Mouse (Mus musculus) myocyte (in vitro differentiated cells): ENCODE measurements around the gene a. TPM values are rescaled to one million over a fixed set of nuclear protein-coding genes. Genes with fewer than 3 reads are reported as not detected.

Source experiments
- H3K27me3 ChIP-seq: one replicate; pipeline ENCODE4 v1.6.1; 2011; ENCODE audit not compliant: control insufficient read depth, insufficient read depth, insufficient read length
- H3K36me3 ChIP-seq: one replicate; pipeline ENCODE4 v1.6.1; 2011; ENCODE audit not compliant: control insufficient read depth, insufficient read depth
- H3K4me2 ChIP-seq: one replicate; pipeline ENCODE4 v1.6.1; 2011; ENCODE audit warnings: low read depth, control low read depth
- H3K4me3 ChIP-seq: one replicate; pipeline ENCODE4 v1.5.1; 2011; ENCODE audit warnings: mild to moderate bottlenecking, control low read depth, moderate library complexity
- H3K79me2 ChIP-seq: one replicate; pipeline ENCODE4 v1.6.1; 2011; ENCODE audit not compliant: control insufficient read depth, insufficient read depth
- H3ac ChIP-seq: one replicate; pipeline ENCODE4 v1.6.1; 2011; ENCODE audit not compliant: control insufficient read depth, insufficient read length
- CEBPB ChIP-seq: IDR thresholded peaks from 2 replicates; pipeline ENCODE4 v1.6.1; 2011; ENCODE audit warnings: mild to moderate bottlenecking, moderate library complexity; ENCODE audit not compliant: poor library complexity, insufficient read depth, severe bottlenecking
- E2F4 ChIP-seq: IDR thresholded peaks from one replicate; pipeline ENCODE4 v1.6.1; 2011; ENCODE audit warnings: mild to moderate bottlenecking, control low read depth, moderate library complexity; ENCODE audit not compliant: insufficient read depth
- MAX ChIP-seq: IDR thresholded peaks from one replicate; pipeline ENCODE4 v1.6.1; 2011; ENCODE audit warnings: low read depth, mild to moderate bottlenecking, control low read depth
- MYOD1 ChIP-seq, 3 experiments: IDR thresholded peaks; one replicate each; pipeline ENCODE4 v1.6.1; 2011; ENCODE audit warnings: control low read depth in 2 of 3, low read depth in 2 of 3, mild to moderate bottlenecking in 2 of 3, moderate library complexity in 1 of 3; ENCODE audit not compliant: insufficient read length in 2 of 3, control insufficient read depth in 1 of 3
- MYOG ChIP-seq, 3 experiments: IDR thresholded peaks; one replicate each; pipeline ENCODE4 v1.6.1; 2011; ENCODE audit warnings: control low read depth in 2 of 3, low read depth in 2 of 3, mild to moderate bottlenecking in 2 of 3; ENCODE audit not compliant: insufficient read length in 2 of 3, control insufficient read depth in 1 of 3, insufficient read depth in 1 of 3
- POLR2A ChIP-seq: IDR thresholded peaks from one replicate; pipeline ENCODE4 v1.6.1; 2011; ENCODE audit warnings: low read depth, mild to moderate bottlenecking, control low read depth, moderate library complexity; ENCODE audit not compliant: insufficient read length
- POLR2AphosphoS2 ChIP-seq: IDR thresholded peaks from one replicate; pipeline ENCODE4 v1.6.1; 2011; ENCODE audit warnings: low read depth, control low read depth; ENCODE audit not compliant: insufficient read length
- REST ChIP-seq: IDR thresholded peaks from one replicate; pipeline ENCODE4 v1.6.1; 2011; ENCODE audit warnings: mild to moderate bottlenecking, control low read depth, moderate library complexity; ENCODE audit not compliant: insufficient read depth, insufficient read length
- SRF ChIP-seq: IDR thresholded peaks from one replicate; pipeline ENCODE4 v1.6.1; 2011; ENCODE audit warnings: low read depth; ENCODE audit not compliant: control insufficient read depth, insufficient read length
- TCF12 ChIP-seq: IDR thresholded peaks from one replicate; pipeline ENCODE4 v1.6.1; 2011; ENCODE audit warnings: mild to moderate bottlenecking, control low read depth; ENCODE audit not compliant: poor library complexity, insufficient read depth, severe bottlenecking
- TCF3 ChIP-seq: IDR thresholded peaks from one replicate; pipeline ENCODE4 v1.6.1; 2011; ENCODE audit warnings: low read depth, control low read depth; ENCODE audit not compliant: insufficient read length
- USF1 ChIP-seq: IDR thresholded peaks from one replicate; pipeline ENCODE4 v1.6.1; 2011; ENCODE audit warnings: low read depth, mild to moderate bottlenecking, control low read depth, moderate library complexity
- polyA plus RNA-seq: library from polyadenylated mRNA; unstranded; fragments of >200 nt; fragmentation: generic; extraction: Trizol; gene quantifications from one replicate; pipeline ENCODE4 v1.2.1, GENCODE M21; 2012; ENCODE audit warnings: missing spikeins

The a gene
- polyA plus RNA-seq, 1 experiment: not detected

DNA sequence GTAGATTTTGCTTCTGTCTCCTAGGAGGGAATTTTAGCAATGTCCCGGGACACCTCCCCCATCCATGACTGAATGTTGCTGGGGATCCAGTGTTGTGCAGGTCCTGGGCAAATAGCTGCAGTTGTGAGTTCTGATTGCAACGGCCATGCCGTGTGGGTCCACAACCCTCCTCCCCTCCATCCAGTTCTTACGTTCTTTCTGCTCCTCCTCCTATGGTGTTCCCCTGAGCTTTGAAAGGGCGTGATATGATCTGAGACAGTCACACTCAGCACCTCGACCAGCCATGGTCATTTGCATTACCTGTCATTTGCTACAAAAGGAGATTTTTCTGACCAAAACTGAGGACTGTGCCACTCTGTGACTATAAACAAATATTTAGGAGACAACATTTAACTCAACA is 284.4 kb downstream of the a start:
- no peaks in the 10 kb centered on the region for H3K36me3 ChIP-seq
- H3ac ChIP-seq: no peak overlapping the region
- H3K4me3 ChIP-seq: no peak overlapping the region
- no peak overlapping the region for H3K4me2 ChIP-seq
- TF ChIP-seq TCF12: no peak
- TF ChIP-seq USF1: no peak
- H3K79me2 ChIP-seq: peaks cover 31% of the 10 kb centered on the region
- H3K27me3 ChIP-seq: no peaks in the 10 kb centered on the region

DNA sequence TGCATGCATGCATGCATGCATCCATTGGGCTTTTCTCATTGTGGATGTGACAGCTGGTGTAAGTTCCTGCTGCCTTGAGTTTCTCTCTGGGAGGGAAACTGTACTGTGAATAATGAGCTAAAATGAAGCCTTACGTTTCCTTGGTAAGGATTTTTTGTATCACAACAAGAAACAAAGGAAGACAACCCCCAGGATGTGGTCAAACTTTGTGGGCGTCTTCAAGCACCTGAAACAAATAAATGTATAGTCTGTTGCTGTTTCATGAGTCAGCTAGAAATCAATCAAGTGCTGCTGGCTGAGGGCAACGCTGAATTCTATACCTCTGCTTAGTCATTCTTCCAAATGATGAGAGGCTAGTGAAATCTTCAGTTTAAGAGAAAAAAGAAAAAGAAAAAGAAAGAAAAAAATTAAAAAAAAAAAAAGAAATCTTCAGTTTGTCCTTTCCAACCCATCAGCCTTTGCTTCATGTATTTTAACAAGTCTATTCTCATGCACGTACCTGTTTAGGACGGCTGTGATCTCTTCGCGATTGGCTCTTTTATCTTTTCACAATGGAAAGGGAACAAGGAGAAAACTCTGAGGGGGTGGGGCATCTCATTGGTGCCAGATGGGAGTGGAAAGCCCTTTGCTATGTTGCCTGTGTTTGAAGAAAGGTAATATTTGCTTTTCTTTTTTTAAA is 288.4 kb downstream of the a start:
- Histone ChIP-seq H3K4me3 (no peak overlapping the region), H3ac (no peak overlapping the region)
- TF ChIP-seq TCF3 (no peak), SRF (no peak), MYOD1 (IDR thresholded peaks at IDR 0.05; ENCODE audit: control insufficient read depth in 1 of 3, insufficient read length in 2 of 3, low read depth in 2 of 3) (no peak), TCF12 (no peak), CEBPB (no peak), MAX (no peak), MYOG (IDR thresholded peaks at IDR 0.05; ENCODE audit: control insufficient read depth in 1 of 3, insufficient read depth in 1 of 3, insufficient read length in 2 of 3, low read depth in 2 of 3) (no peak), REST (no peak), E2F4 (no peak), POLR2A (no peak)

DNA sequence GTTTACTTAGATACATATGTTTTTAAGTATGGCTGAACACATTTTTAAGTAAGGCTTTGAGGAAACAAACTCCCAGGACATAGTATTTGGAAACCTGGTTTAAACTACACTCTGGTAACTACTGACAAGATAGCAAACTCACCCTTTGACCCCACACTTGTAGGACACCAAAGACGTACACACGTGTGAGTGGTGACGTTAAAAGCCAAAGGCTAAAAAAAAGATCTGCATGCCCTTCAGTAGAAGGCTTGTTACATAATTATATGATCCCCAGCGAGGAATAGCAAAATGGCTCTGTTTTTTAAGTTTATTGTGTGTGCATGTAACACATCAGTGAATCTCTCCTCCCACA is 289.0 kb downstream of the a start:
- no peak overlapping the region for H3ac ChIP-seq
- H3K27me3 ChIP-seq: no peaks in the 10 kb centered on the region
- no peaks in the 10 kb centered on the region for H3K79me2 ChIP-seq
- H3K4me3 ChIP-seq: no peak overlapping the region
- TF ChIP-seq E2F4: no peak
- no peak for TF ChIP-seq MAX
- TF ChIP-seq TCF3: no peak
- TF ChIP-seq MYOG (IDR thresholded peaks at IDR 0.05; ENCODE audit: control insufficient read depth in 1 of 3, insufficient read depth in 1 of 3, insufficient read length in 2 of 3, low read depth in 2 of 3): no peak
- no peak overlapping the region for H3K4me2 ChIP-seq
- no peaks in the 10 kb centered on the region for H3K36me3 ChIP-seq

More for the DNA sequence above, 288.4 kb downstream of the a start:
- H3K79me2 ChIP-seq: no peaks in the 10 kb centered on the region
- no peaks in the 10 kb centered on the region for H3K36me3 ChIP-seq
- H3K4me2 ChIP-seq: no peak overlapping the region
- no peaks in the 10 kb centered on the region for H3K27me3 ChIP-seq

DNA sequence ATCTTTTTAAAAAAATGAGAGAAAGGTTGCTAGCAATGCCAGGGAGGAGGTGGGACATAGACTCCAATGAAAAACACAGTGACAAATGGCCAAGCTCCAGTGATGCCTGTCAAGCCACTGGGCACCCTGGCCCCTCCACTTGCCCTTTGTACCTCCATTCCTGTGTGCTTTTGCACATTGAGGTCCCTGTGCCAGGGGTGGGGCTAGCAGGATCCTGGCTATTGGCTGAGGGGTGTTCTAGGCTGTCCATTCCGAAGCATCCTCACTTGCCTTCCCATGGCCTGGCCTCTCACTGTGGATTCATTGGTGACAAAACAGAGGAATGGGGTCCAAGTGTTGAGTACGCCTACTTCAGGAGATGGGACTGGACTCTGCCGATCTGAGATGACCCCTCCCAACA is 289.9 kb downstream of the a start:
- Histone ChIP-seq H3K36me3 (no peaks in the 10 kb centered on the region), H3K4me3 (no peak overlapping the region), H3K4me2 (no peak overlapping the region), H3ac (no peak overlapping the region), H3K79me2 (no peaks in the 10 kb centered on the region), H3K27me3 (no peaks in the 10 kb centered on the region)
- TF ChIP-seq SRF: no peak
- TF ChIP-seq E2F4: no peak
- no peak for TF ChIP-seq MYOG (IDR thresholded peaks at IDR 0.05; ENCODE audit: control insufficient read depth in 1 of 3, insufficient read depth in 1 of 3, insufficient read length in 2 of 3, low read depth in 2 of 3)
- no peak for TF ChIP-seq MAX
- no peak for TF ChIP-seq POLR2A
- TF ChIP-seq MYOD1 (IDR thresholded peaks at IDR 0.05; ENCODE audit: control insufficient read depth in 1 of 3, insufficient read length in 2 of 3, low read depth in 2 of 3): no peak
- TF ChIP-seq REST: no peak
- no peak for TF ChIP-seq POLR2AphosphoS2
- no peak for TF ChIP-seq CEBPB
- no peak for TF ChIP-seq TCF12
- no peak for TF ChIP-seq TCF3
- no peak for TF ChIP-seq USF1

DNA sequence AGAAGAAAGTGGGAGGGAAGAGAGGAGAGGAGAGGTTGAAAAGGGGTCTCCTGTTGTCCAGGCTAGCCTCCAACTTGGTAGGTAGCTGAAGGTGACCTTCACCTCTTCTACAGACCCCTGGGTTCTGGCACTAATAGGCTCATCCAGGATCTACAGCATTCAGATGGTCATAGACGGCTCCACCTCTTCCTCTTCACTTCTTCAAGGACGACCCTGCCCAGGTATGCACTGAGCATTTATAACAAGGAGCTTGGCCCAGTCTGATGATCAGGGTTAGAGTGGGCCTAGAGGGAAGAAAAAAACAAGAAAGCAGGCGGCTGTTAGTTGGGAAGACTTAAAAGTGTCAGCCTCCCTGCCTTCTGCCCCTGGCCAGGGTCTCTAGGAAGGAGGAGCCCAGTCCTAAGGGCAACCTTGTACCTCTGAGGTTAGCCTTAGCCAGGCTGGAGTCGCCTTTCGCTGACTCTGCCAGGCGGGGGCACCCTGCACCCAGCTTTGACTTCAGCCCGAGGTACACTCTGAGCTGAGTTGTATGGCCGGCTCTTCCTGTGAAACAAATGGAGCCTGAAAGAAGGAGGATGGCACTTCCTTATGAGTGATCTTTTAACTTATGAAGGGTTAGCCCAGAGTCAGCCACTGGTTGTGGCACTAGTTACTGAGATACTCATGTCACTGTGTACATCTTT is 291.1 kb downstream of the a start:
- Histone ChIP-seq H3K79me2 (no peaks in the 10 kb centered on the region), H3K4me3 (no peak overlapping the region), H3K36me3 (no peaks in the 10 kb centered on the region), H3ac (no peak overlapping the region), H3K27me3 (no peaks in the 10 kb centered on the region), H3K4me2 (no peak overlapping the region)
- no peak for TF ChIP-seq CEBPB
- TF ChIP-seq USF1: no peak
- TF ChIP-seq MYOG (IDR thresholded peaks at IDR 0.05; ENCODE audit: control insufficient read depth in 1 of 3, insufficient read depth in 1 of 3, insufficient read length in 2 of 3, low read depth in 2 of 3): no peak
- no peak for TF ChIP-seq MYOD1 (IDR thresholded peaks at IDR 0.05; ENCODE audit: control insufficient read depth in 1 of 3, insufficient read length in 2 of 3, low read depth in 2 of 3)
- TF ChIP-seq SRF: no peak
- TF ChIP-seq E2F4: no peak
- no peak for TF ChIP-seq MAX
- no peak for TF ChIP-seq REST
- TF ChIP-seq POLR2AphosphoS2: no peak
- TF ChIP-seq TCF12: no peak
- TF ChIP-seq TCF3: no peak
- no peak for TF ChIP-seq POLR2A
